Mouse (Mus musculus): Measurements from ENCODE around the gene Tnrc6c.

Gene Tnrc6c

DNA sequence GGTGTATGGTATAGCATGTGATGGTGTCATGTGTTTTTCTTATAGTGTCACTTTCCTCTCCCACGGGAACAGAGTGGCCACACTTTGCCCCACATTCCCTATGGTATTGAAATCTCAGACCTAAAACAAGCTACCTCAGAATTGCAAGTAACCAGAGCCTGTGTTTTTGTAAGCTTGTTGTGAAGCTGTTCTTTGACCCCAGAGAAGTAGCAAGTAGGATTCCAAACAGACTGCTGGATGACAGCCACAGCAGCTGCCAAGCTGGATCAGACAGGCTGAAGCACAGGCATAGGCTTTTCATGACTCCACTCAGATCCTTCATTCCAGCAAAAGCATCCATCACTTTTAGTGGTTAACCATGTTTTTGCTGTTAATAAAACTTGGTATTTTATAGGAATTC lies 74.8 kb downstream of the Tnrc6c start:
- DNase-seq (ENCODE audit: low read depth, low spot score), result peak; percentile 62

DNA sequence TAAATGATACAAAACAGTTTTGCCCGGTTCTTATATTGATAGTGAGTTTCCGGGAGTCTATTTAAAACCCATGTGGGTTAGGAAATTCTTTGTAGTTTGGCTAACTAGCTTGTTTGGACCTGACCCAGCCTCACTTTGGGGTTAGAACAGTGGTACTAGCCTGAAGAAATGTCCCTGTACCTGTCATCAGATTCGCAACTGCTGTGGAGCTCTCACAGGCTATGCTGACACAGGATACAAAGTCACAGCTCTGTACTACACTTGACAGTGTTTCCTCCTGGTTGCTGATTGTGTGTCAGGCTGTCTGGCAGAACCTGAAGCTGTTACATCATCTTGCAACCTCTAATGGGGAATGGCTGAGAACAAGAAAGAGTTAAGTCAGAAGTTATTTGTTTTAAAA lies 75.3 kb downstream of the Tnrc6c start:
- DNase-seq (ENCODE audit: low read depth, low spot score), result no peak

DNA sequence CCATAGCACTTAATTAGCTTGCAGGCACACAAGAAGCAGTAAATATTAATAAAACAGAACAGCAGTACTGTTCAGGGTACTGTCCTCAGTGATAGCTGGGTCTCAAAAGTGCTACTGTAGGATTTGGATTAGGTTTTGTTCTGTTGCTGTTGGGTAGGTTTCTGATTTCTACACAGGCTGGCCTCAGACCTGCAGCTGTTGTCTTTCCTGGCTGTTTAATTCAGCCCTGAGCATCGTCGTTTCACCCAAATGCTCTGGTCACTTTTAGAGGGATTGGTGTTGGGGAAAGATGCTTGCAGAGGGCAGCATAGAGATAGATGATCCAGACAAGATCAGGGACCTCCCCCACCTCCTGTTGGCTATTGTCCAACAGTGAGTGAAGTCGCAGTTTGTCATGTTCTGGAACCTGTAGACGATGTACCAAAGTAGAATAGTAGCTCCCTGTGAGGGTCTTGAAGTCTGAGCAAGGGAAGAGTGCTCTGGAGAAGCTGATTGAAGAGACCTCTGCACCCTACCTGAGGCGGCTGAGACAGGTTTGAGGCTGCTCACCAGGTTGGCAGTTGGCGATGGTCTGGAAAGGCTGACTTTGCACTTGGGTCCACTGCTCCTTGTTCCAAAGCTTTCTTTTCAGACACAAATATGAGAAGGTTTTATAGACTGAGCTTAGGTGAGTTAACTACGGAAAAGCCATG lies 75.9 kb downstream of the Tnrc6c start:
- DNase-seq (ENCODE audit: low read depth, low spot score), result no peak

DNA sequence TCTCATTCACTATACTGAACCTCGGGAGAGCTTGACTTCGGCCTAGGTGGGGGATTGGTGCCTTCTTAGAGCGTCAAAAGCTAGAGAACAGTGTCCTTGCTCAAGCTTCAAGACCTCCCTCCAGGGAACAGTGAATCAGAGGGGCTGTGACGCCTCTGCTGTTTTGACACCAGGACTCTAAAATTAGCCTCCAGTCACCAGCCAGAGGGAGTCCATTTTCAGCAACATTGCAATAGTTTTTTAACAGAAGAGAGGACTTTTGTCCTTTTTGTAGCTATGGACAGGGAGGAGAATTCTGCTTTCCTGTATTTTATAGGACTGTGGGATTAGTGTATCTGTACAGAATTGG lies 76.4 kb downstream of the Tnrc6c start:
- peak; percentile 40 for DNase-seq (ENCODE audit: low read depth, low spot score)

DNA sequence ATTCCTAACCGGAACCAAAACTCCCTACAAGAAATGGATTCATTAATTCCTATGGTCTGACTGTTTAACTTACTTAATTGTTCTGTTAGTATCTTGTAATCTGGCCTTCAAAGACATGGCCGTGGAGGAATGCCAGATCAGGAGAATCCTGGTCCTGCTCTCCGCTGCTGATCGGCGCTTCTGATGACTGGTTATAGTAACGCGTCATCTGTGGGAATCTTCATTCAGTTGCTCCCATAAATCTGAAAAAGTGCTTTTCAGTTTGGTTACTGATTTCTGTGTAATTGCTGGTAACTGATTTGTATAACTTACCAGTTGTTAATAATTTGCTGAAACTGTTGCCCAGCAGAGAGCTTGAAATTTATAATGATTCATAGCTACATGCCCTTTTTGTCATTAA lies 77.4 kb downstream of the Tnrc6c start:
- no peak for DNase-seq (ENCODE audit: low read depth, low spot score)

DNA sequence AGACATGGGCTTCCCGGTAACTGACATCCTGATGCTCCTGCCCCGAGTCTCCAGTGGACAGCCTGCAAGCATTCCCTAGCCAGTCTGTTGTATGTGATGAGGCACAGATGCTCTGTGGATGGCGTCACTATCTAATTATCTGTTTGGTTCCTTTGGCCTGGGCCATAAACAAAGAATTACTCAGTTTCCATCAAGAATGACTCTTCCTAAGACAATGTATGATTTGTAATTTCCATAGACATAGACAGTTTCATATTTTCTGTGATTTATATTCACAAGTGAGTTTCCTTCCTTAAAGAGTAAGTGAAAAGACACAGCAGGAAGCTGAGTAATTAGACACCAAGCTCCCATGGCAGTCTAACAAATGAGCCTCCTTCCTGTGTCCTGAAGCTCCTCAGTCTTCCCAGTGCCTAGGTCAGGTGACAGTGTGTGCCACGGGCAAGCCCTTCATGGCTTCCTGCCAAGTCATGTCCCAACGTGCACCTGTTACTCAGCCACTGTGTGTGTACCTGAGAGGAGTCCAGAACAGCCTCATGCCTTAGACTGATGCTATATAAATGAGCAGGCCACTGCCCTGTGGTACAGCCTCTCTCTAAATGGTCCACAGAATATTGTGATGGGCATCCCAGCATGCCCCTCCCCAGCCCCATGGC lies 82.1 kb downstream of the Tnrc6c start:
- peak; percentile 35 for DNase-seq (ENCODE audit: low read depth, low spot score)

DNA sequence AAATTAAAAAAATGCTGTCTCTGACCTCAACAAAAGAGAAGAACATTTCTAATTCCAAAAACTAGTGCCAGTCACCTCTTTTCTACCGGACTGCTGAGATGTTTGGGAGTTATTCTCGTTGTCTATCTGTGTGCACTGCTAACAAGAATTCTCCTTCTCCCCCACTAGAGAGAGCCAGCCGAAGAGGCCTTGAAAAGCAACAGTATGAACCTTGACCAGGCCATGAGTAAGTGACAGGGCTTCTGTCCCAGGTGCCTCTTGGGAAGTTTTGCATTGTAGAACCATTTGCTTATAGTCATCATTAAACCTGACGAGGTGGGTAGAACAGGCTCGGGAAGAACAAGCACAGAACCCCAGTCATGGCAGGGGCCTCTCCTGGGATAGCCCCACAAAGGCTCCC lies 84.0 kb downstream of the Tnrc6c start:
- DNase-seq (ENCODE audit: low read depth, low spot score), result no peak

DNA sequence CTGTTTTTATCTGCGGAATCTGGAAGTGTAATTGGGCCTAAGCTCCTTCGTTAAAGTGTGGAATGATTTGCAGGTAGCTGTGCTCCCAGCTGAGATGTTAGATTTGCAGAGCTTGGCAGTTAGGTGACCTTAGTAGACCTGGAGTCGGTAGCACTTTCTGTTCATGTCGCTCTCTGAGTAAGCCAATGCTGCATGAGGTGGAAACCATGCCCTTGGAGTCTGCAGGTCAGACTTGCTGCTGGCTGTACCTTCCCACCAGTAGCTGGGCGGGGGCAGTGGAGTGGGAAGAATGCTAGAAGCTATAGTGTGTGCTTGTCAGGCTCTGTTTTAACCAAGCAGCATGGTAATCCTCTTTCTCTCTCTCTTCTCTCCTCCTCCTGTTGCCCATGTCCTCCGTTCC lies 87.0 kb downstream of the Tnrc6c start:
- DNase-seq (ENCODE audit: low read depth, low spot score), result peak; percentile 44

DNA sequence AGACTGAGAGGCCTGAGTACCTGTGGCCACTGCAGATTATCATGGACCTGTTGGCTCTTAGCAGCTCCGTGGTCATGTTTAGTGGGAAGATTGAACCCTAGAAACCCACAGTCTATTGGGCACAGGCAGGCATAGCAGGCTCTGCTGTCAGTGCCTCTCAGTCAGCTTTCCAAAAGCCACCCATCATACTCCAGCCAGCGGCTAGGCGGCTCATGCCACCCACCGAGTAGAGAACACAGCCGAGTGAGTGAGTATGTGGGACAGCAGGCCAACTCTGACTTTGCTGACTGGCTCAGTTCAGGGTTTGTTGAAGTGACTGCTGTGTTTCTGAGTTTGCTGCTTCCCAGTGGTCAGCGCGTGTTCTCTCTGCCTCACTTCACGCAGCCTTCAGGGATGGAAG lies 88.2 kb downstream of the Tnrc6c start:
- DNase-seq (ENCODE audit: low read depth, low spot score), result no peak

DNA sequence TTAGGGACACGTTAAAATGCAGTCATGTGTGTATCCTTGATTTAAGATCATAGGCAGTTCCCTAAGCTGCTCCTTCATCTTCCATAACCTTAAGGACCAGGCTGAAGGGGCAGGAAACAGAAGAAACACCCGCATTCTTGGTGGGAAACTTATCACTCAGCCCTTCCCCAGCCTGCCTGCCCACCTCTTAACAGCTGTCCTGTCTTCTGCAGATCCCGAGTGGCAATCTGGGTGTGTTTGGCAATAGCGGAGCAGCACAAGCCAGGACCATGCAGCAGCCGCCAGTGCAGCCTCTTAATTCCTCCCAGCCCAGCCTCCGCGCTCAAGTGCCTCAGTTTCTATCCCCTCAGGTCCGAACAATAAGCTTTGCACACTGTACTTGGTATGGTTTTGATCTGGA lies 88.6 kb downstream of the Tnrc6c start:
- no peak for DNase-seq (ENCODE audit: low read depth, low spot score)

DNA sequence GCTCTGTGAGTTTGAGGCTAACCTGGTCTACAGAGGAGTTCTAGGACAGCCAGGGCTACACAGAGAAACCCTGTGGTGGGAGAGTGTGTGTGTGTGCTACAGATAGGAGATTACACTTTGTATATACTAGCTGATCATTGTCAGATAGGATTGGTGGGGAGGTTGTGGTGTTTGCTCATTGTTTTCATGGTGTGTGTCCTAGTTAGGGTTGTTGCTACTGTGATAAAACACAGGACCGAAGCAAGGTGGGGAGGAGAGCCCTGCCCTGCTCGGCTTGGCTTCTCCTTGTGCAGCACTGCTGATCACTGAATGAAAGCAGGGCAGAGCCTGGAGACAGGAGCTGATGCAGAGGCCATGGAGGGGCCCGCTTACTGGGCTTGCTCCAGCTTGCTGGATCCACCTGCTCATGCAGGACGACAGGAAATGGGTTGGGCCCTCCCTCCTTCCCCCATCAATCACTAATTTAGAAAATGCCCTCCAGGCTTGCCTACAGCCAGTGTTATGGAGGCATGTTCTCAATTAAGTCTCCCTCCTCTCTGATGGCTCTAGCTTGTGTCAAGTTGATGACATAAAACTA lies 89.5 kb downstream of the Tnrc6c start:
- DNase-seq (ENCODE audit: low read depth, low spot score), result no peak

DNA sequence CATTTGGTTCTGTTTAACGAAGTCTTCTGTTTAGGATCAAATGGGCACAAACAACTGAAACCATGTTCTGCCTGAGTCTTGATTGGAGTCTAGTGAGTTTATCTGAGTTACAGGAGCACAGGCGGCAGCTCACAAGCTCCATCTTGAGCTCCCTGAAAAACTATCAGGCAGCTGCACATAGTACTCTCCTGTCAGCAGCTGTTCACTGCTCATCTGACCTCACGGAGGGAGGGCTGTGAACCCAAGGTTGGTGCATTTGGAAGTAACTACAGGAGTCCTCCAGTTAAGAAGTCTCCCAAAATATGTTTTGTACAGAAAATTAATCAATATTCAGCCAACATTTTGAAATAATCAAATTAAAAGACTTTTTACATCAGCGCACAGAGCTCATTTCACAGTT lies 94.5 kb downstream of the Tnrc6c start:
- peak; percentile 39 for DNase-seq (ENCODE audit: low read depth, low spot score)

DNA sequence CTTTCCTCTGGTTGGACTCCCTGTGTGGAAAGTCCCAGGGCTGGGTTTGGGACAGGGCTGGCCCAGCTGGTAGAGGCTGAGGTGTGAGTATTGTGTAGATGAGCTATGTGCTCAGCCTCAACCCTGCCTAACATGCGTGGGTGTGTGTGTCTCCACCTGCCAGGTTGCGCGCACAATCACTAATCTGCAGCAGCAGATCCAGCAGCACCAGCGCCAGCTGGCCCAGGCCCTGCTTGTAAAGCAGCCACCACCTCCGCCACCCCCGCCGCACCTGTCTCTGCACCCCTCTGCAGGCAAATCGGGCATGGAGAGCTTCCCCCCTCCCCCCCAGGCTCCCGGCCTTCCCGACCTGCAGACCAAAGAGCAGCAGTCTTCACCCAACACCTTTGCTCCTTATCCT lies 95.3 kb downstream of the Tnrc6c start:
- no peak for DNase-seq (ENCODE audit: low read depth, low spot score)

DNA sequence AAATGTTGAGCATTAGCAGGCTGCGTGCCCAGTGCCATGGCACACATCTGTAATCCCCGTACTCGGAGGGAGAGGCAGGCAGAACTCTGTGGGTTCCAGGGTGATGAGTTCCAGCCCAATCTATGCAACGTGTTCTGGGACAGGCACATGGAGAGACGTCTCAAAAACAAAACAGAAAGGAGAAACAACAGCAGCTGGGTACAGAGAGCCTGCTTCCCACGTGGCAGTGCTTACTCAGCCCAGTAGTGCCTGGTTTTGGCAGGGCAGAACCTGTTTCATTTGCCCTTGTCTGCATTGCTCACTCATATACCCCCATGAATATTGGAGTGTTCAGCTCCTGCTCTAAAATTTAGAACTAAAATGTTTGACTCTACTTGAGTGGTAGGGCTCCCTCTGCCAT lies 97.5 kb downstream of the Tnrc6c start:
- no peak for DNase-seq (ENCODE audit: low read depth, low spot score)

DNA sequence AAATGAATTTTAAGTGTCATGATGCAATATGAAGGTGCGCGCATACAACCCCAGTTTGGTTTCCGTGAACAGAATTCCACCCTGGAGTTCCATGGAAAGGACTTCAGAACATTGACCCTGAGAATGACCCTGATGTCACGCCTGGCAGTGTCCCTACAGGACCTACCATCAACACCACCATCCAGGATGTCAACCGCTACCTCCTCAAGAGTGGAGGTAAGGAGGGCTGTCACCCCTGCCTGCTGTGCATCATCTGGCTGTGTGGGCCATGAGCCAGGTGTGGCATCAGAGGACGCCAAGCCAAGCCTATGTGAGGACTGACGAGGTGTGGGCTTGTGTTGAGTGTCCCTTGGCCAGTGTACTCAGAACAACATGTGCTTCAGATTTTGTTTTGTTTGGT lies 101.8 kb downstream of the Tnrc6c start:
- DNase-seq (ENCODE audit: low read depth, low spot score), result no peak

DNA sequence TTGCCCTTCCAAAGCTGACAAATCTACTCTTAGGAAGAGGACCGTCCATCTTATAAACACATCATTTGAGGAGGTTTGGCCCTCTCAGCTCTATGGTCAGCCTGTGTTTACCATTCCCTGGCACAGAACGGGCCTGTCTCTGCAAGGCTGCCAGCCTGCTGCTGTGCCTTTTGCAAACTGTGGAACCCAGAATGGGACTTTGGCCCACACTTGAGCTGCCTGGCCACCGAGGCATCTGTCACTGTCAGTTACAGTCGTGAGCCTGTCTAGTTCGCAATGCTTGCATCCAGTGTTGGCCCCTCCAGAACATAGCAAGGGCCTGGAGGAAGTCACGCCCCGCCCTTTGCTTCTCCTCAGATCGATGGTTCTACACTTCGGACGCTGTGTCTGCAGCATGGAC lies 105.2 kb downstream of the Tnrc6c start:
- peak; percentile 58 for DNase-seq (ENCODE audit: low read depth, low spot score)

DNA sequence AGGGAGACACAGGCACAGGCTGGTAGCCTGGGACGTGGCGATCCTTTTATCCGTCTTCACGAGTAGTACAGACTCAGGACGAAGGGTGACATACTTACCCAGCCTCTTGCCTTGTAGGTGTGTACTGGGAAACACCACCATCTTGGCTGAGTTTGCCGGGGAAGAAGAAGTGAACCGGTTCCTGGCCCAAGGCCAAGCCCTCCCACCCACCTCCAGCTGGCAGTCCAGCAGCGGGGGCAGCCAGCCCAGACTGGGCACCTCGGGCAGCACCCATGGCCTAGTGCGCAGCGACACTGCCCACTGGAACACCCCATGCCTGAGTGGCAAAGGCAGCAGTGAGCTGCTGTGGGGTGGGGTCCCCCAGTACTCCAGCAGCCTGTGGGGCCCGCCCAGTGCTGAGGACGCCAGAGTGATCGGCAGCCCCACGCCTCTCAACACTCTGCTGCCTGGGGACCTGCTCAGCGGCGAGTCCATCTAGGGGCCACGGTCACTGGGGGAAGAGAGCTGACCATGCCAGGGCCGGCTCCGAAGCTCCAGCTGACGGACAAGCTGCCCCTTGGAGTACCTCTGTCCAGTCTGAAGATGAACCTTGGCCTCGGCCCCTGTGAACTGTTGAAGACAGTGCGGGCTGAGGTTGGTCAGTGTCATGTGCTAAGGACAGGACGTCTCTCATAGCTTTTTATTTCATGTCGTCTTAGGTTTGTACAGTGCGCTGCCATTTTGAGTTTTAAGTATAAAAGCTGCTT lies 106.5 kb downstream of the Tnrc6c start:
- DNase-seq (ENCODE audit: low read depth, low spot score), result no peak

DNA sequence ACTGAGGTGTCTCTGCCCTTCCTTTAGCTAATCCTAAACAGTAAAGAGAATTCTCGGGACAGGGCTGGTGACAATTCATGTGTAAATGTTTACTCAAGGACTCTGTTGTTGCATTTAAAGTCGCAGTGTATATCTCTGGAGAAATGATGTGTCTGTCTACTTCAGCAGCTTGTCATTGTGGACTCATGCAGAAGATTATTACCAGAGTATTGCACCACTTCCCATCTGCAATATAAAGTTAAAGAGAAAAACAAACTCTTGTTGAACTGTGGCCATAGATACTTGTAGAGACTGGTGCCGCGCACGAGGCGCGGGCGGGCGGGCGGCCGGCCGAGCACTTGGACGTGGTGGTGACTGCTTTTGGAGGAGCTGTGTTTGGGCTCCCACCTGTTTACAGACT lies 107.7 kb downstream of the Tnrc6c start:
- no peak for DNase-seq (ENCODE audit: low read depth, low spot score)

DNA sequence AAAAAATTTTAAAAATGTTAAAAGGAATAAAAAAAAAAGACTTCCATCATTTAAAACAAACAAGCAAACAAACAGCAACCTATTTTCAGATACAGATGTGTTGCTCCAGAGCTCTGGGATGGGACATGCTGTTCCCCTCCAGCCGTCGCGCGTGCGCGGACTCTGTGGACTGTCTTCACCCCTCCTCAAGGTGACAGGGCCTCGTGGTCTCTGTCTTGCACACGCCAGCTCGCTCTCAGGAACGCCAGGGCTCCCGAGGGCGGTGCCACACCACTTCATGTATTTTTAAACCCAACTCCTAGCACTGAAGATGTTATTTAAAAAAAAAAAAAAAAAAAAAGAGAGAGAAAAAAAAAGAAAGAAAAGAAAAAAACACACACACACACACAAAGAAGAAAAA lies 108.2 kb downstream of the Tnrc6c start:
- DNase-seq (ENCODE audit: low read depth, low spot score), result no peak

DNA sequence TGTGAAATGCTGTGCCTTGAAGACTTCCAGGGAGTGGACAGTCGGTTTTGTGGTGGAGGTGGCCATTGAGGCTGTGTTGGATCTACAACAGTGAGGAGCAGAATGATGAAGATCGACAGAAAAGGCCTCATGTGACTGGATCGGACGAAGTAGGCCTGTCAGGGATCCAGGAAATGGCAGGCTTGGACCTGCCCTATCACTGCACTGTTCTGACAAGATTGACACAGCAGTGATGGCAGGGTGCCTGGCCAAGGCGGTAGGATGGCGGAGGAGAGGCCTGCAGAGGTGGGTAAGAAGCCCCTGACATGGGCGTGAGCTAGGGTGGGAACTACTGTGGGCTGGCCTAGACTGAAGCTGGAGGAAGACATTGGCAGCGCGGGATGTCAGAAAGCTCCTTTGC lies 110.2 kb downstream of the Tnrc6c start:
- DNase-seq (ENCODE audit: low read depth, low spot score), result no peak

DNA sequence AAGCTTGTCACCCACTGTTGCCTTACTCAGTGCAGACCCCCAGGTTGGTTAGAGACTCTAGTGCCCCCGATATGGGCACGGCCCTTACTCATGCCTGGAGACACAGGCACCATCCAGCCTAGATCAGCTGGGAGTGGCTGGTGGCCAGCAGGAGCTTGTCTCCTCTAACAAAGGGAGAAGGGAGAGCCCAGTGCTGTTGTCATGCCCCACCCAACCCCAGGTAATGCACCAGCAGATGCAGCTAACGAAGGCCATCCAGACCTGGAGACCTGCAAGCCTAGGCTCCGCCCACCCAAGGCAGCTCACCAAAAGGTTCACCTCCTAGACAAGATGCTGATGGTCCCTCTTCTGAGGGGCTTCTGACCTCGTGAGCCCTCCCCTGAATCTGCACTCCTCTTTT lies 111.3 kb downstream of the Tnrc6c start:
- DNase-seq (ENCODE audit: low read depth, low spot score), result no peak

DNA sequence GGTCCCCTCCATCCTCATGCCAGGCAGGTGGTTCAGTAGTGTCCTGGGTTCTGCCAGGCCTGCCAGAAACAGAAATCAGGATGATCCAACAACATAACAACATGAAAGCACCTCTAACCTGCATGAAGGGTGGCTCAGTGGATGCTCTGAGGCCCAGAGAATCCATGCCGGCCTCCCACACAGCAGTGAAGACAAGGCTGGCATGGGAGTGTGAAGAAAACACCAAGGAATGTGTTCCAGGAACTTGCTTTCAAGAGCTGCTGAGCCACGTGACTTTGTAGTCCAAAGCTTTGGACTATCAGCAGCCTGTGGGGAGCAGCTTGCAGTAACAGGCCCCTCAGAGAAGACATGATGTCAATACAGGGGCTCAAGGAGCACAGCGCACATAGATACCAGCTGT lies 112.2 kb downstream of the Tnrc6c start:
- DNase-seq (ENCODE audit: low read depth, low spot score), result no peak
